Comparison of ENCODE assay signal across 8 mouse cellular contexts in genomic region chr16:17276164-17277151, GRCm38 (mm10). TPM values are rescaled to one million over a fixed set of nuclear protein-coding genes. Genes with fewer than 3 reads are reported as not detected.
DNase-seq lines count a peak whose midpoint lies in the region; ATAC-seq and TF ChIP-seq lines count a peak whose summit lies in the region.

No protein-coding gene starts in this region.

- peaks cover 19% of the 10 kb centered on the region for H3K4me1 ChIP-seq in G1E (ENCODE audit: insufficient read depth, low read depth, low read length)
- H3K4me1 ChIP-seq in forebrain, postnatal 0 days (ENCODE audit: insufficient read depth), result peaks cover 4% of the 10 kb centered on the region; the same call in 1 of the 2 replicates
- H3K4me1 ChIP-seq in lung, embryonic 15.5 days, result peaks cover 19% of the 10 kb centered on the region

- TF ChIP-seq CTCF in G1E (IDR thresholded peaks at IDR 0.05; ENCODE audit: low read depth, low read length), result peak; percentile 44
- peak; percentile 91 for TF ChIP-seq CTCF in forebrain, postnatal 0 days (IDR thresholded peaks at IDR 0.05; ENCODE audit: low read depth)

- WGBS in forebrain, postnatal 0 days, result under 1% methylated on average over 61 of the region's 62 CpGs
- under 1% methylated on average over 62 of the region's 62 CpGs for WGBS in lung, embryonic 15.5 days

- peak overlapping the region; percentile 80 for H3K4me3 ChIP-seq in G1E (ENCODE audit: low read depth, low read length)
- peak overlapping the region; percentile 57 for H3K4me3 ChIP-seq in forebrain, postnatal 0 days (ENCODE audit: low read depth, low read length)
- peak overlapping the region; percentile 60 for H3K4me3 ChIP-seq in lung, embryonic 15.5 days

- peak; percentile 82 for ATAC-seq in G1E (ENCODE audit: extremely low read depth, insufficient number of reproducible peaks, low FRiP score, poor library complexity, severe bottlenecking)
- ATAC-seq in forebrain, postnatal 0 days, result peak; percentile 89
- ATAC-seq in lung, embryonic 15.5 days (ENCODE audit: borderline replicate concordance, extremely low read depth, low FRiP score, low TSS enrichment), result peak; percentile 83

- peaks cover 43% of the 10 kb centered on the region for H3K36me3 ChIP-seq in G1E (replicated peaks)
- H3K36me3 ChIP-seq in forebrain, postnatal 0 days (ENCODE audit: insufficient read depth), result peaks cover 29% of the 10 kb centered on the region
- peaks cover 6% of the 10 kb centered on the region; the same call in 1 of the 2 replicates for H3K36me3 ChIP-seq in lung, embryonic 15.5 days

- peak overlapping the region; percentile 80 for H3K27ac ChIP-seq in forebrain, postnatal 0 days (ENCODE audit: low read depth, low read length)
- H3K27ac ChIP-seq in lung, embryonic 15.5 days, result peak overlapping the region; percentile 45; the same call in 1 of the 2 replicates

- peak overlapping the region; percentile 96 for H3K4me2 ChIP-seq in forebrain, postnatal 0 days (ENCODE audit: low read depth)
- peak overlapping the region; percentile 98 for H3K4me2 ChIP-seq in lung, embryonic 15.5 days

- peak; percentile 92 for DNase-seq in G1E (ENCODE audit: low spot score)
- DNase-seq in cerebellum, adult 18-20 months, result peak; percentile 91 to 92
- peak; percentile 93 for DNase-seq in forebrain, postnatal 0 days
- DNase-seq in heart, postnatal 4 days, result peak; percentile 96
- peak; percentile 87 to 92 for DNase-seq in layer of hippocampus, adult 8-10 months (ENCODE audit: low spot score in 2 of 2)
- DNase-seq in ovary, adult 18-20 months (ENCODE audit: low spot score), result peak; percentile 81
- peak; percentile 95 for DNase-seq in thymus, postnatal 0 days (ENCODE audit: low spot score)

- peak overlapping the region; percentile 57 for H3K9ac ChIP-seq in forebrain, postnatal 0 days
- peak overlapping the region; percentile 40 for H3K9ac ChIP-seq in lung, embryonic 15.5 days

- no peaks in the 10 kb centered on the region for H3K27me3 ChIP-seq in G1E (ENCODE audit: insufficient read depth, low read length)
- H3K27me3 ChIP-seq in forebrain, postnatal 0 days (ENCODE audit: insufficient read depth, low read length), result no peaks in the 10 kb centered on the region
- H3K27me3 ChIP-seq in lung, embryonic 15.5 days, result peaks cover 27% of the 10 kb centered on the region

- no peaks in the 10 kb centered on the region for H3K9me3 ChIP-seq in G1E (replicated peaks)
- H3K9me3 ChIP-seq in forebrain, postnatal 0 days (ENCODE audit: low read length), result no peaks in the 10 kb centered on the region
- H3K9me3 ChIP-seq in lung, embryonic 15.5 days, result no peaks in the 10 kb centered on the region

RNA-seq across cellular contexts. Expression of gene Tmem191c, which starts 0.6 kb away (rescaled TPM):
- total RNA-seq in G1E (2014; fragmentation: Nextera tagmentation) (4.5 and 5.1 TPM in 2 replicates), G1E (2017) (21.6 and 23.4 TPM in 2 replicates)
- polyA plus RNA-seq in G1E (2012), result 27.8 and 32.7 TPM in 2 replicates
- 55.2 and 71.0 TPM in 2 replicates for total RNA-seq in forebrain, postnatal 0 days (2014; rRNA removed)
- polyA plus RNA-seq in forebrain, postnatal 0 days (2015; fragmentation: Nextera tagmentation; extraction: Ambion mirVana), result 36.2 and 53.5 TPM in 2 replicates
- 1 to 10 TPM; 6.3 to 7.9 TPM for total RNA-seq in heart, postnatal 4 days (2021)
- total RNA-seq in layer of hippocampus, adult 8-10 months (2022), result 100 to 1,000 TPM in 2 of 4 experiments, 10 to 100 TPM in 2; 85.5 to 112 (median 94.2) TPM
- 10.2 and 12.2 TPM in 2 replicates for polyA plus RNA-seq in lung, embryonic 15.5 days (2015; fragmentation: Nextera tagmentation; extraction: Ambion mirVana)
- polyA plus RNA-seq in thymus, postnatal 0 days (2015; fragmentation: Nextera tagmentation; extraction: Ambion mirVana), result 33.3 and 50.5 TPM in 2 replicates

RNA-seq across cellular contexts. Expression of gene Hic2, which starts 43.1 kb away (rescaled TPM):
- 25.1 and 25.6 TPM in 2 replicates for total RNA-seq in G1E (2014; fragmentation: Nextera tagmentation)
- total RNA-seq in G1E (2017), result 14.8 and 15.1 TPM in 2 replicates
- 21.4 and 22.0 TPM in 2 replicates for polyA plus RNA-seq in G1E (2012)
- total RNA-seq in forebrain, postnatal 0 days (2014; rRNA removed), result 10.4 and 14.9 TPM in 2 replicates
- polyA plus RNA-seq in forebrain, postnatal 0 days (2015; fragmentation: Nextera tagmentation; extraction: Ambion mirVana), result 2.7 and 4.3 TPM in 2 replicates
- total RNA-seq in heart, postnatal 4 days (2021), result 1 to 10 TPM; 7.0 to 7.1 TPM
- total RNA-seq in layer of hippocampus, adult 8-10 months (2022), result 1 to 10 TPM; 4.1 to 7.2 (median 6.5) TPM
- polyA plus RNA-seq in lung, embryonic 15.5 days (2015; fragmentation: Nextera tagmentation; extraction: Ambion mirVana), result 4.3 TPM in 2 replicates
- polyA plus RNA-seq in thymus, postnatal 0 days (2015; fragmentation: Nextera tagmentation; extraction: Ambion mirVana), result 1.5 and 2.2 TPM in 2 replicates

RNA-seq across cellular contexts. Expression of gene Serpind1, which starts 54.7 kb away (rescaled TPM):
- total RNA-seq in G1E (2014; fragmentation: Nextera tagmentation) (not detected in 2 replicates), G1E (2017) (0.11 TPM in 1 of 2 replicates, not detected in the other)
- polyA plus RNA-seq in G1E (2012), result not detected in 2 replicates
- total RNA-seq in forebrain, postnatal 0 days (2014; rRNA removed), result 3.7 and 4.2 TPM in 2 replicates
- 5.0 and 5.8 TPM in 2 replicates for polyA plus RNA-seq in forebrain, postnatal 0 days (2015; fragmentation: Nextera tagmentation; extraction: Ambion mirVana)
- 1 to 10 TPM; 3.3 to 3.7 TPM for total RNA-seq in heart, postnatal 4 days (2021)
- 1 to 10 TPM; 1.6 to 2.6 (median 2.2) TPM for total RNA-seq in layer of hippocampus, adult 8-10 months (2022)
- polyA plus RNA-seq in lung, embryonic 15.5 days (2015; fragmentation: Nextera tagmentation; extraction: Ambion mirVana), result 0.30 and 1.8 TPM in 2 replicates
- 0.15 and 0.30 TPM in 2 replicates for polyA plus RNA-seq in thymus, postnatal 0 days (2015; fragmentation: Nextera tagmentation; extraction: Ambion mirVana)

Comparison
In these comparisons a context has a peak if more than half of its experiments do, and no peak if none do; other contexts are left out.
1. Peak in every context shown above with its lines: DNase-seq, ATAC-seq, H3K4me3 ChIP-seq and H3K27ac ChIP-seq.